Mouse (Mus musculus) thymus, adult 2 months (tissue): ENCODE results near the gene Pex12. TPM values are rescaled to one million over a fixed set of nuclear protein-coding genes. Genes with fewer than 3 reads are reported as not detected.

Source experiments
- DNase-seq: peaks from one replicate; pipeline ENCODE4 v3.0.0; 2021
- H3K27ac ChIP-seq: fragments of 200-500 bp; 2 replicates; pipeline ENCODE4 v1.5.1; 2012; ENCODE audit warnings: low read length, control low read depth; ENCODE audit not compliant: control insufficient read depth, insufficient read depth
- H3K27me3 ChIP-seq: fragments of 200-500 bp; 2 replicates; pipeline ENCODE4 v1.6.1; 2012; ENCODE audit warnings: mild to moderate bottlenecking, low read length, moderate library complexity, mixed read lengths; ENCODE audit not compliant: control insufficient read depth, insufficient read depth
- H3K36me3 ChIP-seq: fragments of 200-500 bp; 2 replicates; pipeline ENCODE4 v1.6.1; 2012; ENCODE audit warnings: mild to moderate bottlenecking, low read length, moderate library complexity; ENCODE audit not compliant: control insufficient read depth, insufficient read depth
- H3K4me1 ChIP-seq: fragments of 200-500 bp; replicated peaks from 2 replicates; pipeline ENCODE4 v1.6.1; 2012; ENCODE audit warnings: low read length; ENCODE audit not compliant: control insufficient read depth, insufficient read depth
- H3K4me3 ChIP-seq: fragments of 200-500 bp; 2 replicates; pipeline ENCODE4 v1.5.1; 2012; ENCODE audit warnings: mild to moderate bottlenecking, low read length, control low read depth, moderate library complexity; ENCODE audit not compliant: control insufficient read depth, insufficient read depth
- CTCF ChIP-seq: fragments of 200-500 bp; IDR thresholded peaks from 2 replicates; pipeline ENCODE4 v1.5.1; 2012; ENCODE audit warnings: mild to moderate bottlenecking, control low read depth, low read length, moderate library complexity, borderline replicate concordance; ENCODE audit not compliant: control insufficient read depth, poor library complexity, insufficient read depth; ENCODE audit errors: extremely low read depth
- POLR2A ChIP-seq: fragments of 200-500 bp; IDR thresholded peaks from 2 replicates; pipeline ENCODE4 v1.6.1; 2012; ENCODE audit warnings: mild to moderate bottlenecking, low read length, control low read depth, moderate library complexity; ENCODE audit not compliant: control insufficient read depth, poor library complexity, insufficient read depth; ENCODE audit errors: extremely low read depth
- WGBS: fragments of 180-500 bp; shearing (Covaris S2); methylation state at CpG from one replicate; pipeline ENCODE4 v1.1.7; 2018; 5-methylcytosine and 5-hydroxymethylcytosine counted together
- polyA plus RNA-seq: library from polyadenylated mRNA; depleted of rRNA; stranded (reverse); fragments of >200 nt; gene quantifications from 2 replicates; pipeline ENCODE4 v1.2.3, GENCODE M21; 2012

The Pex12 gene
- polyA plus RNA-seq, 1 experiment, result 9.2 TPM

GRCm38 (mm10) chr11:83279024-83279423, 23.4 kb downstream of the Pex12 start:
- H3K27me3 ChIP-seq, result no peaks in the 10 kb centered on the region
- DNase-seq, result no peak
- H3K4me3 ChIP-seq, result no peak overlapping the region
- no peak overlapping the region for H3K27ac ChIP-seq
- no peaks in the 10 kb centered on the region for H3K36me3 ChIP-seq
- TF ChIP-seq POLR2A (no peak), CTCF (no peak)
- WGBS, result 96% methylated on average over 4 of the region's 4 CpGs
- peaks cover 4% of the 10 kb centered on the region for H3K4me1 ChIP-seq

DNA sequence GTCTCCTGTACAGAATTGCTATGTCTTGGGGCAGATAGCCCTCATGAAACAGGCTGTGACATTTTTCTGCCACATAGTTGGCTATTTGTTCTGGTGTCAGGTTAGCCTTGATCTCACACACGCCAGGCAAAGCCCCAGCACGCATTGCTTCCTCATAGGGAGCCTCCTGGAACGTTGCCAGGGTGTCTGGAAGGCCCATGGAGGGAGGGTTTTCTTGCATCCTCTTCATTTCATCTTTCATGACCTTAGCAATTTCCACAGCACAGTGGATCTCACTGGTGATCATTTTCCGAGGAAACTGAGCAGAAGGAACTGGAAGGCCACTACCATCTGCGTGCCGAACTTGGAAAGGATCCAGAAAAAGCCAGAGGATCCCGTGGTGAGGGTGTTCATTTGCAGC, 26.1 kb downstream of the Pex12 start:
- 78% methylated on average over 7 of the region's 7 CpGs for WGBS
- H3K27me3 ChIP-seq, result no peaks in the 10 kb centered on the region

DNA sequence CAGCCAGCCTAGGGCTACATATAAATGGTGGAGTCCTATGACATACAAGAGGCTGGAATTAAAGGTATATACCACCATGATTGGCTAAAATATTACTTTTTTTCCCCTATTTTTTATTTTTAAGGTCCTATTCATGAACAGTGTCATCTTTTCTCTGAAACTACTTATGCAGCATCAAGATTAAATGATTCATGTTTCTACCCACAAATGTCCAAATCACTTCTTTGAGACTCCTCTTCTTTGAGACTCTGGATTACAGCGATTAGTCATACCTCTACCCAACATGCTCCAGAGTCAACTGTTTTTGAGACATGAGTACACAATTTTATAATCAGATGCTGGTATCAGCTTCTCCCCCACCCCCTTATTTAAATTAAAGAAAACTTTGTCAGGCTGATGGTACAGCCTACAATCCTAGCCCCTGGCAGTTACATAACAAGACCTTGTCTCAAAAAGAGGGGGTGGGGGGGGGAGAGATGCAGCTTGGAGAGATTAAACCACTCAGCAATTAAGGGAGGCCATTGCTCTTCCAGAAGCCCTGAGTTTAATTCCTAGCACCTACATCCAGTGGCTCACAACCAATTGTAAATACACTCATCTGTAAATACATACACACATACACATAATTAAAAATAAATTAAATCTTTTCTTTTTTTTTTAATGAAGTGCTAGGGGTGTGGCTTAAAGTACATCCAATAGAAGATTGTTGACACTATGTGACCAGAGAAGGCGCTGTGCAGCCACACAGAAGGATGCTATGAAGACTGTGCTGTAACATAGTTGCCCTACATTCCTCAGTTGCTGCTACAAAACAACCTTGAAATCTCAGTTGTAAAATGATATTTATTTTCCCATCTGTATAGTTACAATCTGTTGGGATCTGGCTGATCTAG, 30.2 kb downstream of the Pex12 start:
- 18% methylated on average over 2 of the region's 2 CpGs for WGBS
- no peak overlapping the region for H3K4me3 ChIP-seq
- no peaks in the 10 kb centered on the region for H3K36me3 ChIP-seq
- H3K27ac ChIP-seq, result no peak overlapping the region
- H3K4me1 ChIP-seq, result peaks cover 6% of the 10 kb centered on the region; the same call in 1 of the 2 replicates
- TF ChIP-seq POLR2A (no peak), CTCF (no peak)
- H3K27me3 ChIP-seq, result no peaks in the 10 kb centered on the region
- DNase-seq, result peak; percentile 36

More for the DNA sequence above, 26.1 kb downstream of the Pex12 start:
- Histone ChIP-seq H3K4me3 (no peak overlapping the region), H3K36me3 (no peaks in the 10 kb centered on the region), H3K4me1 (no peaks in the 10 kb centered on the region), H3K27ac (no peak overlapping the region)
- no peak for DNase-seq
- TF ChIP-seq POLR2A (no peak), CTCF (no peak)

- WGBS, result under 1% methylated on average over 26 of the region's 26 CpGs
- no peaks in the 10 kb centered on the region for H3K27me3 ChIP-seq
- H3K4me1 ChIP-seq, result peaks cover 6% of the 10 kb centered on the region; the same call in 1 of the 2 replicates
- peak; percentile 79 for DNase-seq
- peak overlapping the region; percentile 79 for H3K27ac ChIP-seq
- H3K4me3 ChIP-seq, result peak overlapping the region; percentile 92
- H3K36me3 ChIP-seq, result no peaks in the 10 kb centered on the region
- 0 out of 2 replicates have a peak, but pooled peaks have one; percentile 16 for TF ChIP-seq POLR2A
- no peak for TF ChIP-seq CTCF
Observed at GRCm38 (mm10) chr11:83271151-83271950, 31.0 kb downstream of the Pex12 start.

- TF ChIP-seq POLR2A (peak; percentile 30; the same call in 1 of the 2 replicates), CTCF (no peak)
- 9% methylated on average over 6 of the region's 6 CpGs for whole genome bisulfite sequencing
- no peak for DNase-seq
- Histone ChIP-seq H3K36me3 (no peaks in the 10 kb centered on the region), H3K4me1 (peaks cover 6% of the 10 kb centered on the region; the same call in 1 of the 2 replicates), H3K27me3 (no peaks in the 10 kb centered on the region), H3K4me3 (peak overlapping the region; percentile 92), H3K27ac (peak overlapping the region; percentile 79)
Observed at GRCm38 (mm10) chr11:83270842-83271150, 31.6 kb downstream of the Pex12 start.

- peak overlapping the region; percentile 65 for H3K27ac ChIP-seq
- DNase-seq, result no peak
- H3K36me3 ChIP-seq, result peaks cover 4% of the 10 kb centered on the region; the same call in 1 of the 2 replicates
- TF ChIP-seq POLR2A (no peak), CTCF (no peak)
- no peak overlapping the region for H3K4me3 ChIP-seq
- no peaks in the 10 kb centered on the region for H3K27me3 ChIP-seq
- WGBS, result 27% methylated on average over 3 of the region's 3 CpGs
- H3K4me1 ChIP-seq, result peaks cover 8% of the 10 kb centered on the region
Observed at GRCm38 (mm10) chr11:83263146-83263545, 39.2 kb downstream of the Pex12 start.
